Mouse (Mus musculus) forebrain, embryonic 14.5 days (tissue): ENCODE results near the gene Gcnt4. TPM values are rescaled to one million over a fixed set of nuclear protein-coding genes. Genes with fewer than 3 reads are reported as not detected.

Experiments
- ATAC-seq: fragments of 200-750 bp; cut with Nextera tagmentation; 2 replicates; pipeline ENCODE4 v1.8.0; 2017; ENCODE audit warnings: mild to moderate bottlenecking, moderate library complexity
- DNase-seq: peaks from one replicate; pipeline ENCODE4 v3.0.0-alpha.2; 2015; ENCODE audit warnings: low spot score
- H3K27ac ChIP-seq: fragments of 300-500 bp; sonication (generic); 2 replicates; pipeline ENCODE4 v1.5.1; 2014; ENCODE audit warnings: low read depth, mild to moderate bottlenecking, control low read depth, low read length, moderate library complexity
- H3K27me3 ChIP-seq: fragments of 300-500 bp; sonication (generic); replicated peaks from 2 replicates; pipeline ENCODE4 v1.6.1; 2014; ENCODE audit warnings: low read length, control low read depth, mixed read lengths; ENCODE audit not compliant: control insufficient read depth, insufficient read depth
- H3K36me3 ChIP-seq: fragments of 300-500 bp; sonication (generic); 2 replicates; pipeline ENCODE4 v1.6.1; 2014; ENCODE audit warnings: low read length, control low read depth; ENCODE audit not compliant: control insufficient read depth, insufficient read depth
- H3K4me1 ChIP-seq: fragments of 300-500 bp; sonication (generic); 2 replicates; pipeline ENCODE4 v1.6.1; 2014; ENCODE audit warnings: antibody characterized with exemption, low read length, control low read depth; ENCODE audit not compliant: control insufficient read depth, insufficient read depth
- H3K4me2 ChIP-seq: fragments of 300-500 bp; sonication (generic); 2 replicates; pipeline ENCODE4 v1.6.1; 2014; ENCODE audit warnings: mild to moderate bottlenecking, control low read depth, low read length
- H3K4me3 ChIP-seq: fragments of 300-500 bp; sonication (generic); 2 replicates; pipeline ENCODE4 v1.5.1; 2014; ENCODE audit warnings: low read depth, low read length, control low read depth
- H3K9ac ChIP-seq: fragments of 300-500 bp; sonication (generic); 2 replicates; pipeline ENCODE4 v1.6.1; 2014; ENCODE audit warnings: mild to moderate bottlenecking, low read length, control low read depth, moderate library complexity
- H3K9me3 ChIP-seq: fragments of 300-500 bp; sonication (generic); replicated peaks from 2 replicates; pipeline ENCODE4 v1.6.1; 2016; ENCODE audit warnings: low read length, control low read depth, mixed read lengths; ENCODE audit not compliant: control insufficient read depth
- WGBS: fragments of 180-500 bp; shearing (Covaris S2); extraction: QIAGEN DNeasy Blood & Tissue Kit; methylation state at CpG from one replicate; pipeline ENCODE4 v1.1.7; 2014; 5-methylcytosine and 5-hydroxymethylcytosine counted together
- polyA plus RNA-seq: library from polyadenylated mRNA; unstranded; fragments of >200 nt; fragmentation: Nextera tagmentation; extraction: Ambion mirVana; gene quantifications from 2 replicates; pipeline ENCODE4 v1.2.1, GENCODE M21; 2014

Gene Gcnt4
- polyA plus RNA-seq, 1 experiment from 2014 or later, result 0.08 TPM

DNA sequence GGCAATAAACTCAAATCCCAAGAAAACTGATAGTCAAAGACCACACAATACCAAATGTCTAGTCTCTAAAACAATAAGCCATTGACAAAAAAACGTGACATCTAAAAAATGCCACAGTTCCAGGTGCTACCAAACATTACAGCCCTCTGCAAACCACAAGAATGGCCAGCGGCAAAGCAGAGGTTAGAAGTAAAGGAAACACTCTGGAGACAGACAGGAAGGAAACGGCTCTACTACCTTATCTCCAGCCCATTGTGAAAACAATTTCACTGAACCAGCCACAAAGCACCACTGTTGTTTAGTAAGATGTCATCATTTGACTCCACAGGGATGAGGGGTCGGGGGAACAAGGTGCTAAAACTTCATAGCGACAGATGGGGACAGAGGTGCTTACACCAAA is 70.8 kb downstream of the Gcnt4 start:
- no peaks in the 10 kb centered on the region for H3K36me3 ChIP-seq
- no peaks in the 10 kb centered on the region for H3K4me1 ChIP-seq
- no peaks in the 10 kb centered on the region for H3K27me3 ChIP-seq
- ATAC-seq (no peak), DNase-seq (no peak)
- H3K4me2 ChIP-seq, result no peak overlapping the region
- no peak overlapping the region for H3K4me3 ChIP-seq
- H3K9ac ChIP-seq, result no peak overlapping the region
- WGBS, result 83% methylated on average over 5 of the region's 5 CpGs
- no peaks in the 10 kb centered on the region for H3K9me3 ChIP-seq
- H3K27ac ChIP-seq, result no peak overlapping the region

- Histone ChIP-seq H3K9me3 (no peaks in the 10 kb centered on the region), H3K9ac (no peak overlapping the region), H3K4me2 (no peak overlapping the region), H3K27me3 (no peaks in the 10 kb centered on the region), H3K4me1 (no peaks in the 10 kb centered on the region), H3K4me3 (no peak overlapping the region), H3K27ac (no peak overlapping the region), H3K36me3 (no peaks in the 10 kb centered on the region)
- ATAC-seq, result no peak
- no peak for DNase-seq
- 86% methylated on average over 1 of the region's 1 CpGs for WGBS
Observed at GRCm38 (mm10) chr13:96997080-96997479, 72.6 kb downstream of the Gcnt4 start.

Other genes with a start within 250 kb of the Gcnt4 start
- not detected in 2 replicates for gene Ankrd31, start 176.4 kb upstream of the Gcnt4 start, polyA plus RNA-seq
- not detected in 2 replicates for gene 1700029F12Rik, start 109.7 kb downstream of the Gcnt4 start, polyA plus RNA-seq
- gene Fam169a, start 142.6 kb downstream of the Gcnt4 start, polyA plus RNA-seq, result 14.9 and 18.1 TPM in 2 replicates
- 1.1 and 1.6 TPM in 2 replicates for gene Gm6169, start 174.5 kb downstream of the Gcnt4 start, polyA plus RNA-seq
- gene Gfm2, start 213.2 kb downstream of the Gcnt4 start, polyA plus RNA-seq, result 22.9 and 25.5 TPM in 2 replicates
- 51.6 and 61.9 TPM in 2 replicates for gene Nsa2, start 213.2 kb downstream of the Gcnt4 start, polyA plus RNA-seq